Mouse (Mus musculus) c-Kit-positive CD71-negative TER-119-negative erythroid progenitor cells, embryonic 14.5 days (primary cell): ENCODE measurements around the gene Macc1.
"Not testable (repeated sequence)": the region's sequence is repeated elsewhere in the genome, so short reads cannot be mapped to it uniquely, and the experiment has no call there.

Experiments
- DNase-seq: peaks from one replicate; pipeline ENCODE4 v3.0.0-alpha.2; 2013; ENCODE audit warnings: low read depth

Gene Macc1

DNA sequence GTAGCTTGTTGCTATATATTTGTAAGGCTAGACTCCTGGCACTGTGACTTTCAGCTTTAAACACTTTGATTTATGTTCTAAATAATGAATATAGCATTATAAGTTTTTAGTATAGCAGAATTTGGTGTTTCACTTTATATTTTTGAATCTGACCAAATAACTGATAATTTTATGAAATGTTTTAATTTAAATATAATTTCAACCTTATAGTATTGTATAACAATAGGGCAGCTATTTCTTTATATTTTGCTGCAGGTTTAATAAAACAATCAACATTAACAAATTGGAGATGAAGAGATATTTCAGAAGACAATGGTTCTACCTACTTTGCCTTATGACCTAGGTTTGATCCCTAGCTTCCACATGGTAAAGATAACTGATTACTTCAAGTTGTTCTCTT is at the start of gene Macc1:
Macc1 (plus strand) TSS at position 301 of the 400 bp plus-strand sequence.
- no peak for DNase-seq

- no peak for DNase-seq
These were observed 49.6 kb upstream of the Macc1 start for GRCm38 (mm10) chr12:119264506-119264905.

DNA sequence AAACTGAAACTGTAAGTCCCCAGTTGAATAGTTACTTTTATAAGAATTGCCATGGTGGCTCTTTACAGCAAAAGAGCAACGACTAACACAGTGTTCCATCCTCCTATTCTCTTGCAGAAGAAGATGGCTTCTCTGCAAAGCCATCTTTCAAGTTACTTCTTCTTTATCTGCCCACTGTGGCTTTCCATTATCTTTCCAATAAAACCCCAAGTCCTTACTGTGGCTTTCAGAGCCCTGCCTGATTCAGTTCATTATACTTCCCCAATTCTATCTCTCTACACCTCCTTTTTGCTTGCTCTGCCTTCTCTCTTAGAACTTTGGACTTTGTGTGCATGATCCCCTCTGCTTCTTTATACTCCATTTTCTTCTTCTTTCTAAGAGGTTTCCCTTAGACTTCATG is 45.3 kb upstream of the Macc1 start:
- DNase-seq, result no peak

DNA sequence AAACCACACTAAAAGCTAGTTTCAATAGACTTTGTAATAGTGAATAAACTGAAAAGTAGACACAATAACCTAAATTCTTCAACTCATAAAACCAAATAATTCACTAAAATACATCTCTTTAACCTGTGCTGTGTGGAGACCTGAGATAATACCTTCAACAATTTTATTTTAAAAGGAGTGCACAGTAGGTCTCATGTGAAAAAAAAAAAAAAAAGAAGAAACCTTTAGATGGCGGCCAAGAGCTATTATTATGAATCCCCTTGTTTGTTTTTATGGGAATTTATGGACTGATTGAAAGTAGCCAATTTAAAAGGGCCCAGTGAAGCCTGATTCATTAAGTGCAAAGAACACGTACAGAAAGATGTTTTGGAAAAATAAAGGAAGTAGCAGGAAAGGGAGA is 44.0 kb upstream of the Macc1 start:
- DNase-seq, result no peak

- DNase-seq, result no peak
These were observed 42.1 kb upstream of the Macc1 start for GRCm38 (mm10) chr12:119271964-119272363.

DNA sequence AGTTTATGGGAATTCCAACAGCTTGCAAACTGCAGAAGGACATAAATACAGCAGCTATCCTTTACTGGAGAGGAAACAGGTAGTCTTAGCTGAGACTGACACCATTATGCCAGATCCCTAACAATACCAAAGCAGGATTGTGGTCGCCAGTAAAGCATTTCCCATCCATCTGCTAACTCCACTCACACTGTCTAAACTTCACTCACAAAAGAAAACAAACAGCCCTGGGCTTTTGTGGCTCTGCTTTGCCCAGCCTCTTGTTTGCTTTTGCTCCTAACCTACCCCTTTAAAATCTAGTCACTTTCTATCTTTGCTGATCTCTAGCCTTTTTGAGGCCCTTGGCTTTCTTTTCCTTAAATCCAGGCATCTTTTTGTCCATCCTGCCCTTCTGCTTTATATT is 40.5 kb upstream of the Macc1 start:
- no peak for DNase-seq

GRCm38 (mm10) chr12:119276282-119276681 is 37.8 kb upstream of the Macc1 start:
- no peak for DNase-seq

GRCm38 (mm10) chr12:119291618-119292017 is 22.5 kb upstream of the Macc1 start:
- DNase-seq, result no peak

DNA sequence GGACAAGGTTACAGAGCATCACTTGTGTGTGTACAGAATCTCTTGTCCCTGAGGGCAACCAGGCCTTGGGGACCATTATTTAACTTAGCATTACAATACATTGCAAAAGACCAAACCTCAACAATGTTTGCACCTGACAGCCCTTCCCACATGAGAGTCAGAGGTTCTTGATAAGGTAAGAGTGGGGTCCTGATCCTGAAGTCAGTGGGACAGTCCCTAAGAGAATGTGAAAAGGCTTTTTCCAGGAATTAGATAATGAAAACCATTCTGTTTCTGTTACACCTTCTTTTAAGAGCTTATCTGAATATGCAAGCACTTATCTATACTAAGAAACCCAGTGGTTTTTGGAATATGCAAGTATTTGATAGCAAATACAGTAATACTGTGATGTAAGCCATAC is 10.5 kb upstream of the Macc1 start:
- DNase-seq, result no peak

GRCm38 (mm10) chr12:119313014-119313763 is 881 bp upstream of the Macc1 start:
- no peak for DNase-seq

DNA sequence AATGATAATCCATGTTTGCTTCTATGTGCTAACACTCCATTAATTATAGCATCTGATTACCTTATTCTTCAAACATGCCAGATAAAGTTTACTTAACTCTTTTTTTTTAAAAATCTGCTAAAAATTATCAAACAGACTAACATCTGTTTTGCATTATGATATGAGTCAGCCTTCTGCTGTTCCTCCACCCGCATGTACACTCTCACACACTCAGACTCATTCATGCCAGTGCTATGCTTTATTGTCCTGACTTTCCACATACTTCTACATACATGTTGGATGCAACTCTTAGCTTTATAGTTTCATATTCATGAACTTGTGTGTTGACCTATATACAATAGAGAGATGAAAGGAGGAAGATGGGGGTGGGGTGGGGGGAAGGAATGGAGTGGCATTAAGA is 4.7 kb downstream of the Macc1 start:
- DNase-seq, result no peak

GRCm38 (mm10) chr12:119325400-119325799 is 11.3 kb downstream of the Macc1 start:
- peak; percentile 1 for DNase-seq

GRCm38 (mm10) chr12:119330644-119331043 is 16.6 kb downstream of the Macc1 start:
- no peak for DNase-seq

GRCm38 (mm10) chr12:119333376-119333775 is 19.3 kb downstream of the Macc1 start:
- no peak for DNase-seq

DNA sequence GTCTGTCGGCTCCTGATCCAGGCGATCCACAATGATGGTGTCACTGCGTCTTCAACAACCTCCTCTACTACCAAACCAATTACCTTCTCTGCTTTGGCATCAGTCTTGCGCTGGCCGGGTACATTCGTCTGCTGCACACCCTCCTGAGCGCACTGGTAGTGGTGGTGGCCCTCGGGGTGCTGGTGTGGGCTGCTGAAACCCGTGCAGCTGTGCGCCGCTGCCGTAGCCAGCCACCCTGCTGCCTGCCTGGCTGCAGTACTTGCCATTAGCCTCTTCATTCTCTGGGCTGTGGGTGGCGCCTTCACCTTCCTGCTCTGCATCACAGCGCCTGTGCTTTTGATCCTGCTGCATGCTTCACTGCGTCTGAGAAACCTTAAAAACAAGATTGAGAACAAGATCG is 38.5 kb downstream of the Macc1 start:
- DNase-seq, result not testable (repeated sequence)

- DNase-seq, result no peak
These were observed 43.6 kb downstream of the Macc1 start for GRCm38 (mm10) chr12:119357418-119358241.

DNA sequence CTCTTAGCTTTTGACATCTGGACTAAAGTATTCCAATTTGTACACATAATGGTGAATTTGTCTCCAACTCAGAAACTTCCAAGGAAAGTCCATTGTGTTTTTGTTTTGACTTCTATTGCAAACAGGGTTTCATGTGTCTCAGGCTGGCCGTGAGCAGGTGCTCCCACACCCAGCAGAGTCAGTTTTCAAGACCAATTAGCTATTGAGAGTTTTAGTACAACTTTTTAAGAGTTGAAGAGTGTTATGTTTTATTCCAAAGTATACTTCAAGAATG is 44.1 kb downstream of the Macc1 start:
- DNase-seq, result no peak

DNA sequence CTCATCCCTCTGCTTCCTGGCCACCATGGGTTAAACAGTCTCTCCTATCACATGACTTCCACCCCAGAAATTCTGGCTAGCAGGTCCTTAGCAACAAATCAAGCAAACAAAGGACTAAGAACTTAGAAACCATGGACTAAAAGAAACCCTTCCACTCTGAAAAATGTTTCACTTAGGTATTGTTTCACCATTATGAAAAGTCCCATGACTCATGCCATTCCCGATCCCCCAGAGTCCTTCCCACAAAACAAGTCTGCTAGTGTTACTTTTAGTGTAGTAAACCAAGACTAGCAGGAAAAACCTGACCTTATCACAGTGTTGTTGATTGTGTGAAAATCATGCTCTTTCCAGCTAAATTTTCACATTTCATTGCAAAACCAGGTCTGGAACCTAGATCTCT is 51.0 kb downstream of the Macc1 start:
- DNase-seq, result no peak

GRCm38 (mm10) chr12:119369832-119370231 is 55.8 kb downstream of the Macc1 start:
- no peak for DNase-seq

- no peak for DNase-seq
These were observed 58.3 kb downstream of the Macc1 start for GRCm38 (mm10) chr12:119372359-119372758.

DNA sequence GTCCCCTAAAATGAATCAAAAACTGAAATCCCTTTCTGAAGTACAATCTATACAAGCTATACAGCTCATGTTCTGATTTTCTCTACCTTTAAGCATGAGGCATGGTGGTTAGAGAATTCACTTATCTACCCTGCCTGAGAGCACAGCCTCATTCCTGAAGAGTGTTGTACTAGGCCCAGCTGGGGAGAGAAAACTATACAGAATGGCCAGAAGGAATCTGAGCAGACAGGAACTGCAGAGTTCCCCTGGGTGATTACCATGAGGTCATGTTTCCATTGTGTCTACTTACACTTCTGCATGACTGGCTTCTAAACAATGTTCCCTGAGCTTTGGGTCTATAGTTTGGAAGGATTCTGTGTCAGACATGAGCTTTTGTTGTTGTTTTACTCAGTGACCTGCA is 62.8 kb downstream of the Macc1 start:
- no peak for DNase-seq

GRCm38 (mm10) chr12:119381839-119382238 is 67.8 kb downstream of the Macc1 start:
- no peak for DNase-seq

DNA sequence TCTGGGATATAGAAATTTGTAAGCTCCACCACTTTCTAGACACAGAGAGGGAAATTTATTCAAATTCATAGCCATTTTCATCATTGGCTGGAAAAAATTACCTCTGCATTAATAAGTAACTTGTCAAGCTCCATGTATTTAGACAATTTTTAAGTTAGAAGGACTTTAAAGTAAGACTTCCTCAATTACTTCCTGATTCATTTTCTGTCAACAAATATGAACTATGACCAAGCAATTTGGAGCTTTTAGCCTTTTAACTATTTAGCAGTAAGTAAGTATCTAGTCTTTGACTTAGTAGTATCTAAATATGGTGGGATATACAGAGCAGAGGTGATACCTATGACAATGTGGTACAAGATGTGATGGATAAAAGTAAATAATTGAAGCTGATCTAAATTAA is 72.2 kb downstream of the Macc1 start:
- no peak for DNase-seq

DNA sequence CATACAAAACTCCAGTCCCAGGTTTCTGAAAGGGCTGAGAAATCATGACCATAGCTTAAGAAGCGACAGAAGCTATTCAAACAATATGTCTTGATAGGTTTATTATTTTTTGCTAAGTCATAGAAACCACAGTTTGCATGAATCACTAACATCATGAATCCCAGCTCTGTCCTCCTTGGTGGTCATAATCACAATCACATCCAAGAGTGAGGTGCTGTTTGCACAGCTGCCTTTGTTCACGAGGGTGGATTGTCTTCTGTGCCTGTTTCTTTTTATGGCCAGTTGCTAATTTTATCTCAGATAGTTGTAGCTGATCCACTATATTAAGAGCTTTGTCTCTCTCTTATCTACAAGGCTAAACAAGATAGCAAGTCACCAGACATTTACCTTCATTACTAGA is 72.6 kb downstream of the Macc1 start:
- DNase-seq, result no peak
